In genomic region chr9:14652761-14653160, GRCm38 (mm10) we compare ENCODE assay signal across 11 mouse cellular contexts. TPM values are rescaled to one million over a fixed set of nuclear protein-coding genes. Genes with fewer than 3 reads are reported as not detected.
"Had no signal": no experiment of that assay in that cellular context is flagged by ENCODE, and none has a peak within 500 bp of the region (broad histone marks: within the 10 kb centered on the region; RNA-seq: fewer than 3 reads in every experiment).

No protein-coding gene starts in this region.

- DNase-seq: kidney, adult 11 months; kidney, adult 9 months; kidney, postnatal 36 days; layer of hippocampus, adult 9-11 months; layer of hippocampus, postnatal 36 days; liver; lung, embryonic 14.5 days; midbrain, embryonic 14.5 days; right cerebral cortex, postnatal 4 days; thymus, postnatal 4 days had no signal

RNA-seq across cellular contexts. Expression of gene Amotl1, which starts 7.9 kb away (rescaled TPM):
- total RNA-seq: megakaryocyte, adult 5-6 weeks had no signal
